Mouse (Mus musculus): ENCODE data around the gene Cpa5. TPM values are rescaled to one million over a fixed set of nuclear protein-coding genes. Genes with fewer than 3 reads are reported as not detected.
A peak's percentile ranks its signal among the peaks of the same experiment; 100 is the strongest.

Gene Cpa5
- polyA plus RNA-seq, 1 experiment from 2014 or later: 0.97 TPM

DNA sequence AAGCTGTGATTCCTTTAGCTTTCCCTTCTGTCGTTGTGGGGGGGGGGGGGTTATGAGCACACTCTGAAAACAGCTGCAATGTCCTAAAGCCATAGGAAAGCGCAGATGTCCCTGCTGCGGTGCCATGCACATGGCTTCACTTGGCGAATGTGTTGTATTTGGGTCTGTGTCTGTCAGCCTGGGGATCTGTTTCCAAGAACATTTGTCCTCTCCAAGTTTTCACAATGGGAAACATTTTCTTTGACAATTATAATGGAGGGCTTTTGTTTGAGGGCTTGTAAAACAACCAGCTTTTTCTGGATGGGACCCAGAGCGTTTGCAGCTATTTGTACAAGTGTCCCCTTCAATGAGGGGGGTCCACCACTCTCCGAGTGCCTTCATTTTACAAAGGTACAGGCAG is 3.4 kb downstream of the Cpa5 start:
- Histone ChIP-seq H3K4me1 (peaks cover 46% of the 10 kb centered on the region), H3K27ac (peak overlapping the region; percentile 89), H3K27me3 (ENCODE audit: insufficient read depth, poor library complexity, severe bottlenecking) (no peaks in the 10 kb centered on the region), H3K9me3 (no peaks in the 10 kb centered on the region), H3K4me3 (no peak overlapping the region), H3K36me3 (no peaks in the 10 kb centered on the region)
- no peak for DNase-seq (ENCODE audit: low spot score)
- WGBS: 84% methylated on average over 6 of the region's 6 CpGs

GRCm38 (mm10) chr6:30615741-30616140 is 4.9 kb downstream of the Cpa5 start:
- H3K4me3 ChIP-seq: peak overlapping the region; percentile 12; the same call in 1 of the 2 replicates
- no peaks in the 10 kb centered on the region for H3K9me3 ChIP-seq
- peaks cover 58% of the 10 kb centered on the region for H3K4me1 ChIP-seq
- 19% methylated on average over 4 of the region's 4 CpGs for WGBS
- H3K27ac ChIP-seq: peak overlapping the region; percentile 89
- H3K27me3 ChIP-seq (ENCODE audit: insufficient read depth, poor library complexity, severe bottlenecking): no peaks in the 10 kb centered on the region
- no peaks in the 10 kb centered on the region for H3K36me3 ChIP-seq
- DNase-seq (ENCODE audit: low spot score): no peak

DNA sequence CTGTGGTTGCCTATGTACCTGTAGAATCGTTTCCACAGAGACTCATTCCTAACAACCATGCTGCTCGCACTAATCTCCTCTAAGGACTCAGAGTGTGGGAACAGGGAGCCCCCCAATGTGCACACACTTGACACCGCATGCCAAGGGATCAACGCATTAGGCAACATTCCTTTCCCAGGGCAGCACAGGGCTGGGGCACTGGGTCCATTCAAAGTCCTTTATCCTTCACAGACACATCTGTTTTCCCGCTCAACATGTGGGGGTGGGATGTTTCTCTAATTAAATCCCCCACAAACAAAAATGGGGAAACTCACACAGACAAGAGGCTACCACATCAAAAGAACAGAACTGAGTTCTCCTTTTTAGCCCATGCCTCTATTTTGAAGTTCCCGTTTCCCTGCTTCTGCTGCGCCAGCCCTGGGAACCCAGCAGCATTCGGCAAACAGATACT is 5.7 kb downstream of the Cpa5 start:
- H3K4me1 ChIP-seq: peaks cover 62% of the 10 kb centered on the region
- DNase-seq (ENCODE audit: low spot score): no peak
- peak overlapping the region; percentile 40 for H3K4me3 ChIP-seq
- H3K27ac ChIP-seq: peak overlapping the region; percentile 89
- H3K9me3 ChIP-seq: no peaks in the 10 kb centered on the region
- H3K27me3 ChIP-seq (ENCODE audit: insufficient read depth, poor library complexity, severe bottlenecking): no peaks in the 10 kb centered on the region
- H3K36me3 ChIP-seq: no peaks in the 10 kb centered on the region
- 7% methylated on average over 8 of the region's 8 CpGs for WGBS

DNA sequence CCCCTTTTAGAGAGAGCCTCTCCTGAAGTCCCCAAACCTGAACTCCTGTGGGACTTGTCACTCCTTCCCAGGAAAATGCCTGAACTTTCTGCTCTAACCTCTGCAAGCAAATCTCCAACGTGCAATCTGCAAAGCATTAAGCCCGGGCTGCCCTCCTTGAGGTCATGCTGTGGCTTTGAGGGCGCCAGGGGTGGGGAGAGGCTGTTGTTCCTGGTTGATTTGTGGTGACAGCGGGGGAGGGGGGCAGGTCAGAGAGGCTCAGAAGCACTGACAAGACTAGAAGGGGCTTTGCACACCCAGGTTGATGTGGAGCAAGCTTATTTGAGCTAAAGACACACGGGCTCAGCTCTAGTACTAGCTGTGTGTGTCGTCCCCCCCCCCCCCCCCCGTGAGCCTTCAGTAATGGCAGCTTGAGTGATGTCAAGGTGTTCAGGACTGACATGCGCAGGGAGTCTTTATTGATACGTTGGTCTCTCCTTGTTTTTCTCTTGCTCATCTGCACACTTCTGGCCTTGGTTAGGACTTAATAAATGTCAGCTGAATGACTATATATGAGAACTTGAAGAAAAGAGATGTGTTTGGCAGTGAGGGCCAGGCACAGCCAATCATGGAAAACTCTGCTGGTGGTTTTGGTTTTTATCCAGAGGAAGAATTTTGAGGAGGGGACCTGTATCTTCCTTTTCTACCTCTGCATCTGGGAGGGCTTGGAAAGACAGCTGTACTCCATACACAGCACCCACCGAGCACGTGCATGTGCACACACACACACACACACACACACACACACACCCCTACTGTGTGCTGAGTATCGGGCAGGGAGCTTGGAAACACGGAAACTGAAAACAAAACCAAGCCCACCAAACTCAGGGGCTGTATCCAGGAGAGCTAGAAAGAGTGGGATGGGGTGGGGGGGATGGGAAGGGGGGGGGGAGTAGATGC is 6.5 kb downstream of the Cpa5 start:
- no peak for DNase-seq (ENCODE audit: low spot score)
- Histone ChIP-seq H3K27ac (peak overlapping the region; percentile 89), H3K9me3 (no peaks in the 10 kb centered on the region), H3K4me1 (peaks cover 70% of the 10 kb centered on the region), H3K27me3 (ENCODE audit: insufficient read depth, poor library complexity, severe bottlenecking) (no peaks in the 10 kb centered on the region), H3K36me3 (no peaks in the 10 kb centered on the region), H3K4me3 (peak overlapping the region; percentile 40)
- 6% methylated on average over 13 of the region's 13 CpGs for WGBS

- H3K9me3 ChIP-seq: no peaks in the 10 kb centered on the region
- no peaks in the 10 kb centered on the region for H3K36me3 ChIP-seq
- H3K4me1 ChIP-seq: peaks cover 73% of the 10 kb centered on the region
- WGBS: 9% methylated on average over 18 of the region's 18 CpGs
- peak overlapping the region; percentile 40 for H3K4me3 ChIP-seq
- H3K27me3 ChIP-seq (ENCODE audit: insufficient read depth, poor library complexity, severe bottlenecking): no peaks in the 10 kb centered on the region
- H3K27ac ChIP-seq: peak overlapping the region; percentile 89
- peak; percentile 87 for DNase-seq (ENCODE audit: low spot score)
Observed at GRCm38 (mm10) chr6:30617959-30618590, 7.3 kb downstream of the Cpa5 start.

- Histone ChIP-seq H3K4me1 (peaks cover 79% of the 10 kb centered on the region), H3K36me3 (no peaks in the 10 kb centered on the region), H3K27me3 (ENCODE audit: insufficient read depth, poor library complexity, severe bottlenecking) (no peaks in the 10 kb centered on the region), H3K27ac (peak overlapping the region; percentile 89), H3K9me3 (no peaks in the 10 kb centered on the region), H3K4me3 (no peak overlapping the region)
- DNase-seq (ENCODE audit: low spot score): no peak
- WGBS: 39% methylated on average over 6 of the region's 6 CpGs
Observed at GRCm38 (mm10) chr6:30618735-30619134, 7.9 kb downstream of the Cpa5 start.

GRCm38 (mm10) chr6:30619606-30620005 is 8.8 kb downstream of the Cpa5 start:
- Histone ChIP-seq H3K4me3 (no peak overlapping the region), H3K27me3 (ENCODE audit: insufficient read depth, poor library complexity, severe bottlenecking) (no peaks in the 10 kb centered on the region), H3K9me3 (no peaks in the 10 kb centered on the region), H3K36me3 (no peaks in the 10 kb centered on the region), H3K27ac (peak overlapping the region; percentile 89), H3K4me1 (peaks cover 85% of the 10 kb centered on the region)
- 78% methylated on average over 5 of the region's 5 CpGs for WGBS
- no peak for DNase-seq (ENCODE audit: low spot score)

GRCm38 (mm10) chr6:30620591-30620990 is 9.8 kb downstream of the Cpa5 start:
- peaks cover 91% of the 10 kb centered on the region for H3K4me1 ChIP-seq
- 77% methylated on average over 4 of the region's 4 CpGs for WGBS
- no peak for DNase-seq (ENCODE audit: low spot score)
- H3K36me3 ChIP-seq: no peaks in the 10 kb centered on the region
- no peak overlapping the region for H3K4me3 ChIP-seq
- peak overlapping the region; percentile 89 for H3K27ac ChIP-seq
- H3K27me3 ChIP-seq (ENCODE audit: insufficient read depth, poor library complexity, severe bottlenecking): no peaks in the 10 kb centered on the region
- no peaks in the 10 kb centered on the region for H3K9me3 ChIP-seq

GRCm38 (mm10) chr6:30620994-30621393 is 10.2 kb downstream of the Cpa5 start:
- DNase-seq (ENCODE audit: low spot score): no peak
- H3K36me3 ChIP-seq: no peaks in the 10 kb centered on the region
- H3K9me3 ChIP-seq: no peaks in the 10 kb centered on the region
- 70% methylated on average over 6 of the region's 6 CpGs for WGBS
- no peaks in the 10 kb centered on the region for H3K27me3 ChIP-seq (ENCODE audit: insufficient read depth, poor library complexity, severe bottlenecking)
- peak overlapping the region; percentile 89 for H3K27ac ChIP-seq
- no peak overlapping the region for H3K4me3 ChIP-seq
- peaks cover 87% of the 10 kb centered on the region for H3K4me1 ChIP-seq

- Histone ChIP-seq H3K9me3 (no peaks in the 10 kb centered on the region), H3K27ac (peak overlapping the region; percentile 89), H3K4me1 (peaks cover 77% of the 10 kb centered on the region), H3K27me3 (ENCODE audit: insufficient read depth, poor library complexity, severe bottlenecking) (no peaks in the 10 kb centered on the region), H3K36me3 (no peaks in the 10 kb centered on the region), H3K4me3 (peak overlapping the region; percentile 3; the same call in 1 of the 2 replicates)
- DNase-seq (ENCODE audit: low spot score): peak; percentile 85
- WGBS: 13% methylated on average over 4 of the region's 4 CpGs
Observed at GRCm38 (mm10) chr6:30621986-30622389, 11.2 kb downstream of the Cpa5 start.

GRCm38 (mm10) chr6:30624763-30625162 is 14.0 kb downstream of the Cpa5 start:
- peak; percentile 91 for DNase-seq (ENCODE audit: low spot score)
- H3K4me3 ChIP-seq: no peak overlapping the region
- H3K9me3 ChIP-seq: no peaks in the 10 kb centered on the region
- H3K36me3 ChIP-seq: no peaks in the 10 kb centered on the region
- H3K27me3 ChIP-seq (ENCODE audit: insufficient read depth, poor library complexity, severe bottlenecking): no peaks in the 10 kb centered on the region
- H3K4me1 ChIP-seq: peaks cover 60% of the 10 kb centered on the region
- WGBS: 49% methylated on average over 9 of the region's 9 CpGs
- peak overlapping the region; percentile 89 for H3K27ac ChIP-seq

GRCm38 (mm10) chr6:30628152-30628551 is 17.3 kb downstream of the Cpa5 start:
- H3K27me3 ChIP-seq (ENCODE audit: insufficient read depth, poor library complexity, severe bottlenecking): no peaks in the 10 kb centered on the region
- peaks cover 32% of the 10 kb centered on the region for H3K4me1 ChIP-seq
- peak overlapping the region; percentile 72 for H3K27ac ChIP-seq
- no peak overlapping the region for H3K4me3 ChIP-seq
- DNase-seq (ENCODE audit: low spot score): no peak
- no peaks in the 10 kb centered on the region for H3K36me3 ChIP-seq
- 55% methylated on average over 6 of the region's 6 CpGs for WGBS
- H3K9me3 ChIP-seq: no peaks in the 10 kb centered on the region

DNA sequence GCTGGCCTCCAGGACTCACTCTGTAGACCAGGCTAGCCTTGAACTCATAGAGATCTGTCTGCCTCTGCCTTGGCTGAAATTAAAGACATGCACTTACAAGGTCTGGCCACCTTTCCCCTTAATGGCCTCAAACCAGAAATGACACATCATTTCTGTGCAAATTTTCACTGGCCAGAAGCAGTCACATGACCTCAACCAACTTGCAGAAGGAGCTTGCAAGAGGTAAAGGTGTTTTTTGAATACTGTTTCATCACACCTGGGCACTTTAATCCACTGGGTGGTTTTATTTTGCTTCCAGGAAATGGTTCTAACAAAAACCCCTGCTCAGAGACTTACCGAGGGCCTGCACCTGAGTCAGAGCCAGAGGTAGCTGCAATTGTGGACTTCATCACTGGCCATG is 19.2 kb downstream of the Cpa5 start:
- H3K27ac ChIP-seq: no peak overlapping the region
- 77% methylated on average over 1 of the region's 1 CpGs for WGBS
- no peak overlapping the region for H3K4me3 ChIP-seq

More for the DNA sequence above, 19.2 kb downstream of the Cpa5 start:
- Histone ChIP-seq H3K4me1 (peaks cover 20% of the 10 kb centered on the region), H3K9me3 (no peaks in the 10 kb centered on the region), H3K27me3 (ENCODE audit: insufficient read depth, poor library complexity, severe bottlenecking) (no peaks in the 10 kb centered on the region), H3K36me3 (no peaks in the 10 kb centered on the region)
- no peak for DNase-seq (ENCODE audit: low spot score)

Data from heart, embryonic 10.5 days (tissue).